Mouse (Mus musculus): ENCODE measurements around the gene Timd4. TPM values are rescaled to one million over a fixed set of nuclear protein-coding genes. Genes with fewer than 3 reads are reported as not detected.

Gene Timd4
- total RNA-seq (2023): 0.53 TPM

DNA sequence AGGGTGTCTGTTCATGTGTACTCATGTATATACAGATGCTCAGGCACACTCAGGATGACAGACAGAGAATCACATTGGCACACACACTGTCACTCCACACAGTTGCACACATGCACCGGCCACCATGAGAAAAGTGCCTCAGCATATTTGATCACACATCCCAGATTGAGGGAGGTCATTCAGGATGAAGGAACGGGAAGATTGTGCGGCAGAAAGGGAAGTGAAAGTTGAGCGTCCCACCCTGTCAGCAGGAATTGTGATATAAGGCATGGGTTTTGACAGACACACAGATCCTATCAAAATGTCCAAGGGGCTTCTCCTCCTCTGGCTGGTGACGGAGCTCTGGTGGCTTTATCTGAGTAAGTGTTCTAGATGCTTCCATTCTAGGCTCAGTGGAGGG, at the start of gene Timd4:
Timd4 (plus strand) TSS at position 290 of the 400 bp plus-strand sequence.

Other genes starting within 250 kb of the Timd4 start
- not detected for gene BC053393, start 239.3 kb upstream of the Timd4 start, total RNA-seq (2023)
- not detected for gene Dppa1, start 181.5 kb upstream of the Timd4 start, total RNA-seq (2023)
- not detected for gene Timd2, start 103.7 kb upstream of the Timd4 start, total RNA-seq (2023)
- gene Havcr1, start 75.7 kb upstream of the Timd4 start, total RNA-seq (2023): 1.2 TPM

Data from CD4-positive naive resting alpha-beta T cell, adult 57 days (primary cell).